Mouse (Mus musculus) neural tube, embryonic 13.5 days (tissue): ENCODE data around the gene Gimap7. TPM values are rescaled to one million over a fixed set of nuclear protein-coding genes. Genes with fewer than 3 reads are reported as not detected.
"Not testable (repeated sequence)": the region's sequence is repeated elsewhere in the genome, so short reads cannot be mapped to it uniquely, and the experiment has no call there.

ENCODE experiments used
- ATAC-seq: fragments of 200-750 bp; cut with Nextera tagmentation; 2 replicates; pipeline ENCODE4 v1.8.0; 2017; ENCODE audit warnings: low read depth, mild to moderate bottlenecking, moderate TSS enrichment, moderate library complexity
- H3K27ac ChIP-seq: fragments of 300-500 bp; sonication (generic); replicated peaks from 2 replicates; pipeline ENCODE4 v1.5.1; 2015; ENCODE audit warnings: moderate library complexity, mild to moderate bottlenecking, inconsistent platforms
- H3K27me3 ChIP-seq: fragments of 300-500 bp; sonication (generic); 2 replicates; pipeline ENCODE4 v1.6.1; 2015; ENCODE audit warnings: mild to moderate bottlenecking, inconsistent platforms
- H3K36me3 ChIP-seq: fragments of 300-500 bp; sonication (generic); 2 replicates; pipeline ENCODE4 v1.6.1; 2015; ENCODE audit warnings: mild to moderate bottlenecking, inconsistent platforms
- H3K4me1 ChIP-seq: fragments of 300-500 bp; sonication (generic); replicated peaks from 2 replicates; pipeline ENCODE4 v1.6.1; 2015; ENCODE audit warnings: inconsistent platforms
- H3K4me2 ChIP-seq: fragments of 300-500 bp; sonication (generic); 2 replicates; pipeline ENCODE4 v1.6.1; 2015; ENCODE audit warnings: inconsistent platforms, mild to moderate bottlenecking, moderate library complexity
- H3K4me3 ChIP-seq: fragments of 300-500 bp; sonication (generic); 2 replicates; pipeline ENCODE4 v1.5.1; 2015; ENCODE audit warnings: mild to moderate bottlenecking, inconsistent platforms
- H3K9ac ChIP-seq: fragments of 300-500 bp; sonication (generic); 2 replicates; pipeline ENCODE4 v1.6.1; 2015; ENCODE audit warnings: moderate library complexity, mild to moderate bottlenecking, inconsistent platforms
- H3K9me3 ChIP-seq: fragments of 300-500 bp; sonication (generic); 2 replicates; pipeline ENCODE4 v1.6.1; 2016; ENCODE audit warnings: inconsistent platforms
- WGBS: fragments of 180-500 bp; shearing (Covaris S2); methylation state at CpG from one replicate; pipeline ENCODE4 v1.1.7; 2015; 5-methylcytosine and 5-hydroxymethylcytosine counted together
- polyA plus RNA-seq: library from polyadenylated mRNA; unstranded; fragments of >200 nt; fragmentation: Nextera tagmentation; extraction: Ambion mirVana; gene quantifications from 2 replicates; pipeline ENCODE4 v1.2.1, GENCODE M21; 2015

The Gimap7 gene
- polyA plus RNA-seq, 1 experiment from 2014 or later, result not detected

- H3K9ac ChIP-seq, result no peak overlapping the region
- no peak overlapping the region for H3K27ac ChIP-seq
- H3K9me3 ChIP-seq, result no peaks in the 10 kb centered on the region
- ATAC-seq, result no peak
- H3K36me3 ChIP-seq, result no peaks in the 10 kb centered on the region
- H3K4me2 ChIP-seq, result no peak overlapping the region
- 85% methylated on average over 3 of the region's 3 CpGs for WGBS
- H3K4me3 ChIP-seq, result no peak overlapping the region
- H3K4me1 ChIP-seq, result no peaks in the 10 kb centered on the region
- H3K27me3 ChIP-seq, result no peaks in the 10 kb centered on the region
These were observed 36.8 kb upstream of the Gimap7 start for GRCm38 (mm10) chr6:48681472-48682090.

DNA sequence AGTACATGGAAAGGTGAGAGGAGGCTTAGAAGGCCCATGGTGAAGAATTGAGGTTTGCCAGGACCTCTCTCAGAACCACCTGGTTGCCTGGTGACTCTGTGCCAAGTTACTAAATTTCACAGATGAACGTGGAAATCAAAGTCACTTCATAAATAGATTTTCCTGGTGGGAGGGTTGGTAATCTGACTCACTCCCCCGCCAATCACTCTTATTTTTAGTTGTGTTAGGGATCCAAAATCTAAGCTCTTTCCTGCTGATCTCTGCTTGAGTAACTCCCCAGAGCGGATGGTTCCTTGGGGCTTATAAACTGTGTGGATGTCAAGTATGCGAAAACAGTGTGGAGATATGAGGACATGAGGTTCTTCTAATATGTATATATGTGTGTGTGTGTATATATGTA is 36.1 kb upstream of the Gimap7 start:
- Histone ChIP-seq H3K36me3 (no peaks in the 10 kb centered on the region), H3K4me3 (no peak overlapping the region), H3K9ac (no peak overlapping the region), H3K27ac (no peak overlapping the region), H3K4me1 (no peaks in the 10 kb centered on the region), H3K27me3 (no peaks in the 10 kb centered on the region), H3K9me3 (no peaks in the 10 kb centered on the region), H3K4me2 (no peak overlapping the region)
- no peak for ATAC-seq
- WGBS, result 85% methylated on average over 4 of the region's 4 CpGs

DNA sequence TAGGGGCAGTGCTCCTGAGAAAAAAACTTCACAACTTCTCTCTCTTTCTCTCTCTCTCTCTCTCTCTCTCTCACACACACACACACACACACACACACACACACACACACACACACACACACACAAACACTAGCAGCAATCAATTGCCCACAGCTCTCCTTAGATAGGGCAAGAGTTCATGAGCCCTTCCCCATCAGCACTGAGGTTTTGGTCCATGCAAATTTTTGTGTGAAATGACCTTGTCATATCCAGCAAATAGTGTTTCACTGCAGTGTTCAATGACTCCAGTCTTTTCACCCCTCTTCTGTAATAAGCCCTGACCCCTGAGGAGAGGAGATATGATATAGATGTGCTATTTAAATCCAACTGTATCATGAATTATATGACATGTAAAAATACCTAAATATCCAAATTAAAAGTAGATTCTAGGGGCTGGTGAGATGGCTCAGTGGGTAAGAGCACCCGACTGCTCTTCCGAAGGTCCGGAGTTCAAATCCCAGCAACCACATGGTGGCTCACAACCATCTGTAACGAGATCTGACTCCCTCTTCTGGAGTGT is 35.1 kb upstream of the Gimap7 start:
- not testable (repeated sequence) for H3K27ac ChIP-seq, H3K27me3 ChIP-seq, H3K4me2 ChIP-seq, H3K4me3 ChIP-seq, H3K4me1 ChIP-seq, ATAC-seq, H3K36me3 ChIP-seq, H3K9ac ChIP-seq, H3K9me3 ChIP-seq
- WGBS, result 92% methylated on average over 4 of the region's 4 CpGs

GRCm38 (mm10) chr6:48684319-48684718 is 34.1 kb upstream of the Gimap7 start, which contains the start of gene Gimap4:
TSS of gene Gimap4 (plus strand) at chr6:48684549.
- Histone ChIP-seq H3K36me3 (no peaks in the 10 kb centered on the region), H3K27me3 (no peaks in the 10 kb centered on the region), H3K27ac (no peak within 1 kb of the TSS), H3K9me3 (no peaks in the 10 kb centered on the region), H3K9ac (no peak within 1 kb of the TSS), H3K4me3 (no peak within 1 kb of the TSS), H3K4me1 (no peaks in the 10 kb centered on the region), H3K4me2 (no peak within 1 kb of the TSS)
- ATAC-seq, result no peak
- WGBS, result 80% methylated on average over 5 of the region's 5 CpGs

GRCm38 (mm10) chr6:48684806-48685205 is 33.6 kb upstream of the Gimap7 start:
- H3K9me3 ChIP-seq, result no peaks in the 10 kb centered on the region
- 75% methylated on average over 4 of the region's 4 CpGs for WGBS
- no peak overlapping the region for H3K9ac ChIP-seq
- H3K4me2 ChIP-seq, result no peak overlapping the region
- ATAC-seq, result no peak
- no peak overlapping the region for H3K4me3 ChIP-seq
- no peaks in the 10 kb centered on the region for H3K27me3 ChIP-seq
- no peaks in the 10 kb centered on the region for H3K4me1 ChIP-seq
- no peaks in the 10 kb centered on the region for H3K36me3 ChIP-seq
- H3K27ac ChIP-seq, result no peak overlapping the region

- H3K27me3 ChIP-seq, result no peaks in the 10 kb centered on the region
- WGBS, result 85% methylated on average over 2 of the region's 2 CpGs
These were observed 33.2 kb upstream of the Gimap7 start for GRCm38 (mm10) chr6:48685251-48685650.

GRCm38 (mm10) chr6:48685694-48686665 is 32.4 kb upstream of the Gimap7 start:
- Histone ChIP-seq H3K4me3 (no peak overlapping the region), H3K9ac (no peak overlapping the region), H3K9me3 (no peaks in the 10 kb centered on the region), H3K27me3 (no peaks in the 10 kb centered on the region), H3K4me2 (no peak overlapping the region), H3K27ac (no peak overlapping the region), H3K4me1 (no peaks in the 10 kb centered on the region), H3K36me3 (no peaks in the 10 kb centered on the region)
- 84% methylated on average over 7 of the region's 7 CpGs for WGBS
- ATAC-seq, result no peak

More at GRCm38 (mm10) chr6:48685251-48685650, 33.2 kb upstream of the Gimap7 start:
- Histone ChIP-seq H3K36me3 (no peaks in the 10 kb centered on the region), H3K4me1 (no peaks in the 10 kb centered on the region), H3K27ac (no peak overlapping the region), H3K9ac (no peak overlapping the region), H3K4me3 (no peak overlapping the region), H3K9me3 (no peaks in the 10 kb centered on the region), H3K4me2 (no peak overlapping the region)
- ATAC-seq, result no peak

GRCm38 (mm10) chr6:48687077-48687476 is 31.3 kb upstream of the Gimap7 start:
- no peak overlapping the region for H3K4me2 ChIP-seq
- H3K36me3 ChIP-seq, result no peaks in the 10 kb centered on the region
- 84% methylated on average over 2 of the region's 2 CpGs for WGBS
- H3K4me3 ChIP-seq, result no peak overlapping the region
- no peak overlapping the region for H3K9ac ChIP-seq
- no peaks in the 10 kb centered on the region for H3K9me3 ChIP-seq
- H3K27ac ChIP-seq, result no peak overlapping the region
- no peak for ATAC-seq
- H3K4me1 ChIP-seq, result no peaks in the 10 kb centered on the region
- no peaks in the 10 kb centered on the region for H3K27me3 ChIP-seq

- Histone ChIP-seq H3K27me3 (no peaks in the 10 kb centered on the region), H3K9me3 (0 out of 2 replicates have a peak, but pooled peaks cover under 1% of the 10 kb centered on the region), H3K27ac (no peak overlapping the region), H3K4me1 (no peaks in the 10 kb centered on the region), H3K4me2 (no peak overlapping the region), H3K36me3 (no peaks in the 10 kb centered on the region), H3K9ac (no peak overlapping the region), H3K4me3 (no peak overlapping the region)
- no peak for ATAC-seq
- 87% methylated on average over 2 of the region's 2 CpGs for WGBS
These were observed 29.1 kb upstream of the Gimap7 start for GRCm38 (mm10) chr6:48689320-48689719.

GRCm38 (mm10) chr6:48692962-48693361 is 25.5 kb upstream of the Gimap7 start:
- Histone ChIP-seq H3K4me2 (no peak overlapping the region), H3K4me1 (no peaks in the 10 kb centered on the region), H3K36me3 (no peaks in the 10 kb centered on the region), H3K27me3 (no peaks in the 10 kb centered on the region), H3K27ac (no peak overlapping the region), H3K4me3 (no peak overlapping the region), H3K9ac (no peak overlapping the region), H3K9me3 (0 out of 2 replicates have a peak, but pooled peaks cover 3% of the 10 kb centered on the region)
- 90% methylated on average over 6 of the region's 6 CpGs for WGBS
- no peak for ATAC-seq

GRCm38 (mm10) chr6:48696830-48697554 is 21.4 kb upstream of the Gimap7 start:
- H3K9me3 ChIP-seq, result 0 out of 2 replicates have a peak, but pooled peaks cover 3% of the 10 kb centered on the region
- 79% methylated on average over 4 of the region's 4 CpGs for WGBS
- no peak overlapping the region for H3K4me2 ChIP-seq
- ATAC-seq, result no peak
- H3K36me3 ChIP-seq, result no peaks in the 10 kb centered on the region
- H3K27me3 ChIP-seq, result no peaks in the 10 kb centered on the region
- no peaks in the 10 kb centered on the region for H3K4me1 ChIP-seq
- no peak overlapping the region for H3K4me3 ChIP-seq
- no peak overlapping the region for H3K9ac ChIP-seq
- H3K27ac ChIP-seq, result no peak overlapping the region

- no peak overlapping the region for H3K9ac ChIP-seq
- WGBS, result 71% methylated on average over 1 of the region's 1 CpGs
- no peak for ATAC-seq
These were observed 20.9 kb upstream of the Gimap7 start for GRCm38 (mm10) chr6:48697555-48697930.

More at GRCm38 (mm10) chr6:48697555-48697930, 20.9 kb upstream of the Gimap7 start:
- Histone ChIP-seq H3K4me1 (no peaks in the 10 kb centered on the region), H3K4me2 (no peak overlapping the region), H3K36me3 (no peaks in the 10 kb centered on the region), H3K27ac (no peak overlapping the region), H3K4me3 (no peak overlapping the region), H3K9me3 (0 out of 2 replicates have a peak, but pooled peaks cover 3% of the 10 kb centered on the region), H3K27me3 (no peaks in the 10 kb centered on the region)
